Comparison of ENCODE assay signal across 8 mouse cellular contexts in genomic region chr11:20542739-20543452, GRCm38 (mm10). TPM values are rescaled to one million over a fixed set of nuclear protein-coding genes. Genes with fewer than 3 reads are reported as not detected.
DNase-seq lines count a peak whose midpoint lies in the region; ATAC-seq and TF ChIP-seq lines count a peak whose summit lies in the region.

Gene Sertad2, plus strand, starts transcription at chr11:20543253.

- TF ChIP-seq EP300 in heart, postnatal 0 days (IDR thresholded peaks at IDR 0.05; ENCODE audit: low read depth): peak; percentile 63; the same call in 1 of the 2 replicates

- peak within 1 kb of the TSS; percentile 88 for H3K9ac ChIP-seq in forebrain, embryonic 12.5 days
- H3K9ac ChIP-seq in heart, postnatal 0 days (replicated peaks; ENCODE audit: low read depth, low read length): peak within 1 kb of the TSS; percentile 70
- peak within 1 kb of the TSS; percentile 88 for H3K9ac ChIP-seq in liver, embryonic 16.5 days (ENCODE audit: low read depth, low read length)
- peak within 1 kb of the TSS; percentile 91 for H3K9ac ChIP-seq in neural tube, embryonic 13.5 days

- no peaks in the 10 kb centered on the region for H3K9me3 ChIP-seq in E14TG2a.4 (ENCODE audit: low read length)
- no peaks in the 10 kb centered on the region for H3K9me3 ChIP-seq in forebrain, embryonic 12.5 days
- H3K9me3 ChIP-seq in heart, postnatal 0 days (replicated peaks; ENCODE audit: control insufficient read depth, low read length): no peaks in the 10 kb centered on the region
- no peaks in the 10 kb centered on the region for H3K9me3 ChIP-seq in liver, embryonic 16.5 days (replicated peaks; ENCODE audit: control insufficient read depth, low read length)
- no peaks in the 10 kb centered on the region for H3K9me3 ChIP-seq in neural tube, embryonic 13.5 days

- peak within 1 kb of the TSS; percentile 67 for H3K4me2 ChIP-seq in forebrain, embryonic 12.5 days
- peak within 1 kb of the TSS; percentile 85 for H3K4me2 ChIP-seq in heart, postnatal 0 days (ENCODE audit: low read depth, low read length)
- peak within 1 kb of the TSS; percentile 96 for H3K4me2 ChIP-seq in liver, embryonic 16.5 days (ENCODE audit: low read depth, low read length)
- H3K4me2 ChIP-seq in neural tube, embryonic 13.5 days: peak within 1 kb of the TSS; percentile 80

- no peaks in the 10 kb centered on the region for H3K27me3 ChIP-seq in E14TG2a.4 (ENCODE audit: insufficient read depth, low read length)
- H3K27me3 ChIP-seq in forebrain, embryonic 12.5 days: peaks cover 15% of the 10 kb centered on the region; the same call in 1 of the 2 replicates
- no peaks in the 10 kb centered on the region for H3K27me3 ChIP-seq in heart, postnatal 0 days (ENCODE audit: control insufficient read depth, insufficient read depth, low read length)
- H3K27me3 ChIP-seq in liver, embryonic 16.5 days (ENCODE audit: control insufficient read depth, insufficient read depth, low read depth, low read length): no peaks in the 10 kb centered on the region
- H3K27me3 ChIP-seq in neural tube, embryonic 13.5 days: no peaks in the 10 kb centered on the region; the same call in 1 of the 2 replicates
- no peaks in the 10 kb centered on the region for H3K27me3 ChIP-seq in testis, adult 2 months (ENCODE audit: control insufficient read depth, insufficient read depth, low read length)

- peak; percentile 53 for TF ChIP-seq POLR2A in testis, adult 2 months (IDR thresholded peaks at IDR 0.05; ENCODE audit: control insufficient read depth, low read depth, low read length)

- H3K27ac ChIP-seq in forebrain, embryonic 12.5 days: peak within 1 kb of the TSS; percentile 93
- H3K27ac ChIP-seq in heart, postnatal 0 days (ENCODE audit: low read depth): peak within 1 kb of the TSS; percentile 96
- H3K27ac ChIP-seq in liver, embryonic 16.5 days (ENCODE audit: low read length): peak within 1 kb of the TSS; percentile 89
- H3K27ac ChIP-seq in neural tube, embryonic 13.5 days (replicated peaks): peak within 1 kb of the TSS; percentile 97
- H3K27ac ChIP-seq in testis, adult 2 months (ENCODE audit: control insufficient read depth, insufficient read depth, low read depth, low read length): peak within 1 kb of the TSS; percentile 93

- peaks cover 65% of the 10 kb centered on the region for H3K4me1 ChIP-seq in E14TG2a.4 (replicated peaks; ENCODE audit: low read depth, low read length)
- H3K4me1 ChIP-seq in forebrain, embryonic 12.5 days: peaks cover 15% of the 10 kb centered on the region
- H3K4me1 ChIP-seq in heart, postnatal 0 days (ENCODE audit: control insufficient read depth, insufficient read depth): peaks cover 9% of the 10 kb centered on the region; the same call in 1 of the 2 replicates
- peaks cover 23% of the 10 kb centered on the region for H3K4me1 ChIP-seq in liver, embryonic 16.5 days (ENCODE audit: control insufficient read depth, low read depth, low read length)
- H3K4me1 ChIP-seq in neural tube, embryonic 13.5 days (replicated peaks): peaks cover 27% of the 10 kb centered on the region
- H3K4me1 ChIP-seq in testis, adult 2 months (ENCODE audit: control insufficient read depth, insufficient read depth, low read length): peaks cover 9% of the 10 kb centered on the region

- DNase-seq in c-Kit-positive CD71-positive TER-119-positive erythroid progenitor cells, embryonic 14.5 days (ENCODE audit: low spot score): peak; percentile 95
- DNase-seq in heart, postnatal 0 days (ENCODE audit: low spot score): peak; percentile 99
- peak; percentile 99 to 100 for DNase-seq in kidney, postnatal 4 days

- 1% methylated on average over 51 of the region's 62 CpGs for WGBS in forebrain, embryonic 12.5 days
- under 1% methylated on average over 52 of the region's 62 CpGs for WGBS in heart, postnatal 0 days
- under 1% methylated on average over 59 of the region's 62 CpGs for WGBS in liver, embryonic 16.5 days (ENCODE audit: insufficient replicate concordance)
- under 1% methylated on average over 54 of the region's 62 CpGs for WGBS in neural tube, embryonic 13.5 days

- H3K4me3 ChIP-seq in E14TG2a.4 (replicated peaks; ENCODE audit: low read length): peak within 1 kb of the TSS; percentile 99
- peak within 1 kb of the TSS; percentile 84 for H3K4me3 ChIP-seq in forebrain, embryonic 12.5 days (replicated peaks)
- peak within 1 kb of the TSS; percentile 71 for H3K4me3 ChIP-seq in heart, postnatal 0 days (ENCODE audit: low read depth, low read length)
- peak within 1 kb of the TSS; percentile 93 for H3K4me3 ChIP-seq in liver, embryonic 16.5 days (ENCODE audit: low read depth, low read length)
- peak within 1 kb of the TSS; percentile 84 for H3K4me3 ChIP-seq in neural tube, embryonic 13.5 days
- peak within 1 kb of the TSS; percentile 99 for H3K4me3 ChIP-seq in testis, adult 2 months (ENCODE audit: control insufficient read depth, low read depth, low read length)

- H3K36me3 ChIP-seq in E14TG2a.4 (ENCODE audit: insufficient read depth, low read length): peaks cover 15% of the 10 kb centered on the region
- H3K36me3 ChIP-seq in forebrain, embryonic 12.5 days (replicated peaks): no peaks in the 10 kb centered on the region
- no peaks in the 10 kb centered on the region for H3K36me3 ChIP-seq in heart, postnatal 0 days (replicated peaks; ENCODE audit: control insufficient read depth, insufficient read depth, low read length)
- H3K36me3 ChIP-seq in liver, embryonic 16.5 days (ENCODE audit: control insufficient read depth, insufficient read depth): no peaks in the 10 kb centered on the region
- no peaks in the 10 kb centered on the region for H3K36me3 ChIP-seq in neural tube, embryonic 13.5 days
- no peaks in the 10 kb centered on the region for H3K36me3 ChIP-seq in testis, adult 2 months (ENCODE audit: control insufficient read depth, insufficient read depth, low read length)

- ATAC-seq in forebrain, embryonic 12.5 days (ENCODE audit: low FRiP score): peak; percentile 99
- peak; percentile 97 for ATAC-seq in heart, postnatal 0 days (ENCODE audit: insufficient read depth, low read depth)
- peak; percentile 93 for ATAC-seq in liver, embryonic 16.5 days (ENCODE audit: low read depth)
- peak; percentile 99 for ATAC-seq in neural tube, embryonic 13.5 days (ENCODE audit: low read depth)

- no peak for TF ChIP-seq CTCF in E14TG2a.4 (conservative IDR thresholded peaks at IDR 0.05; ENCODE audit: low read length)
- no peak for TF ChIP-seq CTCF in heart, postnatal 0 days (IDR thresholded peaks at IDR 0.05; ENCODE audit: low read depth)
- TF ChIP-seq CTCF in testis, adult 2 months (IDR thresholded peaks at IDR 0.05; ENCODE audit: control insufficient read depth, insufficient read depth, insufficient replicate concordance, low read depth, low read length): no peak

RNA-seq across cellular contexts. Expression of gene Sertad2, which starts in this region (rescaled TPM):
- 33.5 and 37.5 TPM in 2 replicates for polyA plus RNA-seq in forebrain, embryonic 12.5 days (2016; fragmentation: Nextera tagmentation; extraction: Ambion mirVana)
- 27.5 and 33.3 TPM in 2 replicates for total RNA-seq in heart, postnatal 0 days (2014; rRNA removed; ENCODE audit: low replicate concordance)
- 33.5 and 33.8 TPM in 2 replicates for polyA plus RNA-seq in heart, postnatal 0 days (2015; fragmentation: Nextera tagmentation; extraction: Ambion mirVana)
- 27.8 and 34.9 TPM in 2 replicates for polyA plus RNA-seq in liver, embryonic 16.5 days (2015; fragmentation: Nextera tagmentation; extraction: Ambion mirVana)
- polyA plus RNA-seq in neural tube, embryonic 13.5 days (2015; fragmentation: Nextera tagmentation; extraction: Ambion mirVana): 28.3 and 29.8 TPM in 2 replicates
- polyA plus RNA-seq in testis, adult 2 months (2012; rRNA removed): 148 and 151 TPM in 2 replicates

Comparison
In these comparisons a context has a peak if more than half of its experiments do, and no peak if none do; other contexts are left out.
1. Peak in every context shown above with its lines: DNase-seq, ATAC-seq, H3K4me3 ChIP-seq and H3K27ac ChIP-seq.